Mouse (Mus musculus) testis, postnatal 14 days (tissue): Measurements from ENCODE around the gene Mroh9.
A peak's percentile ranks its signal among the peaks of the same experiment; 100 is the strongest.

Experiments used
- DNase-seq: peaks from one replicate; pipeline ENCODE4 v3.0.0; 2021; ENCODE audit warnings: low spot score

Mroh9 gene

DNA sequence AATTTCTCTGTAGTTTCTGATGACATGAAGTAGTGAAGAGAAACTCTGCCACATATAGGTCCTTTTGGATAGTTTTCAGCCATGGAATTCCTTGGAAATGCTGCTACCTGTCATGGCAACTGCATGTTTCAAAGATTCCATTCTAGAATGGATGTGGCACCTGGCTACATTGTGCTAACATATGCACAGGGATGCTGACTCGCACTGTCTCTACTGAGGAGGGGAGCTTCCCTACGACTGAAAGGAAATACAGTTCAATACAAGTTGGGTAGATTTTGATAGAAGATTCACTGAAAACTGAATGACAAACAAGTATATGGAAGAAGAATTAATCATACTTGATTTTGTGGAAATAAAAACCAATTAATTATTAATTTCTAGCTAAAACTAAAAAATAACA, at the start of gene Mroh9:
TSS of gene Mroh9 (minus strand) at position 101 of the 400 bp plus-strand sequence.
- no peak for DNase-seq

DNA sequence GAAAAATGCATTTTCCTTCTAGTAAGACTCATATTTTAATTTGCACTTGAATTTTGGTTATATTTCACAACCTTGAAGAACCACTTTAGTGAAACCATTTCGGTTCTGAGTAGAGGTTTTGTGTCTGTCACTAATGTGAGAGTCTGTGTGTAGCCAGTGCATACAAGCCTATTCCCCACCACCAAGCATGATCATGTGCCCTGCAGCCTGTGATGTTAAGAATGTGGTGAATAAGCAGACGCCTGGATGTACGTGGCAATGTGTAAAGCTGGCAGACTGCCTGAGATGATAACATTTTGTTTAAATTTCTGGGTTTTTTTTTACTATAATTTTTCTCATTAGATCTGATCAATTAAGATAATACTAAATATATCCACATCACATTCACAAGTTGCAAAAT, 44.5 kb upstream of the Mroh9 start:
- no peak for DNase-seq

DNA sequence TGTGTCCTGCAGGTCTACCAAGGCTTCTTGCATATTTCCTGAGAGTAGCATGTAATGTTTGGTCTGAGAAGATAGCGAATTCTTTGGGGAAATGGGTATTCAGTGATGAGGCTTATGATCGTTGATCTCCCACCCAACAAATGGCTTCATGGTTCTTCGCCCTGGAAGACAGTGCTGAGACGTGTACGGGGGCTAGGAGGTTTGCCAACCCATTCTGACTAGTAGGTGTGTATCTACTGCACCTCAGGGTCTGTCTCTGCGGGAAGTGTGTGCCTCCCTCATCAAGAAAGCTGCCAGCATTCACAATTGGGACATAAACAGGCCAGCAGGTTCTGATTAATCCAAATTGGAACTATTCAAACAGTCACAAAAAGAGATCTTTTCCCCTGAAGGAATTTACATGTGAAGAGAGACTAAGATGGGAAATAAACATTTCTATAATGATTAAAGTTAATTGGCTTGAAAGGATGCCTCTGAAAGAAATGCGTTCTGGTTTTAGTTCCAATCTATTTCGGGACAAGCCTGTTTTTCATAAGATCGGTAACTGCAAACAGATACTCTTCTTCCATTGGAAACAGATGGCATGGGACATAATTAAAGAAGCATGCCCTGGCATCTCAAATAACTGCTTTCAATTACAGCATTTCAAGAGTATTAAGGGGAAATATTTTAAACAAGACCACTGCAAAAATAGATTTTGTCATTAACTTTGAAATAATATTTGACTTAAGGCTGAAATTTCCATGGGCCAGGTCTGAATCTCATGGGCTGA, 43.8 kb upstream of the Mroh9 start:
- DNase-seq, result no peak

DNA sequence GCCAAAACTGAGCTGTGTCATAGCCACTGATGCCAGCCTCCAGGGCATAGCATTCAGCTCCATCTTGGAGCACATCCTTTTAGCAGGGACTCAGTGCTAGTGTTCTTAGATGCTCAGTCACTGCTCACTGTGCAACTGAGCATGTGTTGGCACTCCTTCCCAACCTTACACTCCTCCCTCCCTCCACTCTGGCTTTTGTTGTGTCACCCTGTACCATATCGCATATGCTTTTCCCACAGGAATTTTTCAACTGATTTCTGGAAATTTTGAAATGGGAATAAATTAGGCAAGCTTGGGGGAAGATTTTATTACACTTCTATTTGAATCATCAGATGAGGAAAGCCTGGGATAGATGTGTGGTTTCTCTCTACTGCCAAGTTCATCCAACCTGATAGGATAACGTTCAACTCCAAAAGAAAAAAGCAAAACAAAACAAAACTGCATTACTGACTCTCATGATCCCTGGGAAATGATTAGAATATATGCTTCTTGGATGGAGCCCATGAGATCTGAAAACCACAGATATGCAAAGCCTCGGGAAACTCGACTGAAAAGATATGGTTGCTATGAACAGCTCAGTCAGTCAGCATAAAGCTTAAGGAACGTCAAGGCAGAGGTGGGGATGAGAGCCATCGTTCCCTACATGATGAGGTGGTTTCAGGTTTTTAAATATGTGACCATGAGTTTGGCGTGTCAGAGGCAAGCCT, 40.9 kb upstream of the Mroh9 start:
- DNase-seq, result no peak

DNA sequence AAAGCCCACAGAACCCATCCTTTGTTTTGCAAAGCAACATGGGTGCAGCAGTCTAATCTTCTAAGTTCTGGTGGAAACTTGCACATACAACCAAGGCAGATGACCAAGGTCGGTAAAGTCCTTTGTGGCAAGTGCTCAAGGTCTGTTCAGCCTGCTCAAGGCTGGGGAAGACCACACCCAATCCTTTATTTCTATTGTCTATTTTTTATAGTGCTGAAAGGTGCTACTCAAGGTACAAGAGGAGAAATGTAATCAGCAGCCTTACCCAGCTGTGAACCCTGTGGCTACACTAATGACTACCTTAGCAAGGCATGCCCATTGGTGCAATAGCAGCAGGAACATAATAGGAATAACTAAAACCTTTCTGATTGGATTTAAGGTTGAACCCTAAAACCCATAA, 36.9 kb upstream of the Mroh9 start:
- DNase-seq, result no peak

DNA sequence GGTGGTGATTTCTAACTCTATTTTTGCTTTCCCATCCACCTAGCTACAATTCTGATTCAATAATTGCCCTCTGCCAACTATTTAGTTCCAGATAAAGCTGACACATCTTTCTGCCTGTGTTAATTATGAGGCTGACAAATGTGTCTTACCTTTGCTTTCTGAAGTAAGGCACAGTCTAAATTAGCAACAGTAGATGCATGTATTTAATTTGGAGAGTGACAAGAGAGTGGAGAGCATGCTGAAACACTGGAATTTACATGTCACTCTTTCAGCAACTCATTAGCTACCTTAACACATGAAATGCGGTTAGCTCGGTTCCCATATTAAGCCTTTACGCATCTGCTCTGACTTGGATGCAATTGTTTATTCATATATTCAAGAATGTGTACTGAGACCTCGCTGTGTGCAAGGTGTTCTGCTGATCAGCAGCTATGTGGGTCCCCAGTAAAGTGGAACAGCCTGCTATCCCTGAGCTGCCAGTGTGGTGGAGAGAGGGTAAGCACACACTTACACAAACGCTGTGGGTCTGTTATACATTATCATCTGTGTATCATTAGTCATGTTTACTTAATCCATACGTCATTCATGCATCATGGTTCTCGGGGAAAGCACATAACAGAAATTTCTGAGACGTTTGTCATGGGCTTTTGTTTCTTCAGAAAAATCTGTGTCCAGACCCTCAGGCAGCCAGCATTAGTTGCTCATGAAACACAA, 28.1 kb upstream of the Mroh9 start:
- no peak for DNase-seq

DNA sequence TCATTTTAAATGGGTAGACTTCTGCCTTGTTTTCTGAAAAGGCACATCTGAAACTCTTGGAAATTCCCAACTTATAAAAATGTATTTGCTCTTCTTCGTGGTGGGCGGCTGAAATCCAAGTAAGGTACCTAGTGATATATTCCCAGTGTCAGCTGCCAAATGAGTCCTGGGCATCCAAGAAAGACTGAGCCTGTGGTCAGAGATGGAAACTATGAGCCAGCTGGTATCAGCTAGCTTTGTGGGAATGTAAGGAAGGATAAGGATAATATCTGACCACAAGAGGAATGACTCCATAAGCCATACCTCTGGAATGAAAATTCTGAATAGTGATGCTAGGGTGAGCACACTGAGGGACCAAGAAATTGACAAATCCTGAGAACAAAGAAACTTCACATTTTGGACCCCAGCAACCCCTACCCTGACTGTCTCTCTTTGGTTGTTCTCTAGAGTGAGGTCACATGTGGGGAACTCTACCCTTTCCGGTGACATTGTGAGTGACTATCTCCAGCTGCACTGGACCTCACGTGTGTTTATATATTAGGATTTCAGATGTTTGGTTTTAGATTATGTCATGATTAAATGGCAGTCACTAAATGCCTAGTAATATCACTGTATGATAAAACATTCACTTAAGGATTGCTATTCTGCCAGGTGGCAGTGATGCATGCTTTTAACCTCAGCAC, 27.2 kb upstream of the Mroh9 start:
- DNase-seq, result no peak

DNA sequence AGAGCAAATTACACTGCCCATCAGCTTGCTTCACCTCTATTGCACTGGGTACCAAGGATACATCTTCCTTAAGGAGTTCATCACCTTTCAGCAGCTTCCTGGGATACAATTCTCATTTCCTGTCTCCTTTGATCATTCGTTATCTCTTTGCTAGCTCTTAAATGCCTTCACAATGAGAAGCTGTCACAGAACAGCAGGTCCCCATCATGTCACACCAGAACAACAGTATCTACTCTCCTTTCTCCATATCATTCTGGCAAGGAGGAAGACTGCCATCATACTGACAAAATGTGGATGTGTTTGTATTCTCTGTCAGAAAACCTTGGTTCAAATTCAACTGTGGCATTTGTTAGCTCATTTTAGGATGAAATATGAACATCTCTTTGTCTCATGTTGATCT, 19.5 kb upstream of the Mroh9 start:
- DNase-seq, result no peak

DNA sequence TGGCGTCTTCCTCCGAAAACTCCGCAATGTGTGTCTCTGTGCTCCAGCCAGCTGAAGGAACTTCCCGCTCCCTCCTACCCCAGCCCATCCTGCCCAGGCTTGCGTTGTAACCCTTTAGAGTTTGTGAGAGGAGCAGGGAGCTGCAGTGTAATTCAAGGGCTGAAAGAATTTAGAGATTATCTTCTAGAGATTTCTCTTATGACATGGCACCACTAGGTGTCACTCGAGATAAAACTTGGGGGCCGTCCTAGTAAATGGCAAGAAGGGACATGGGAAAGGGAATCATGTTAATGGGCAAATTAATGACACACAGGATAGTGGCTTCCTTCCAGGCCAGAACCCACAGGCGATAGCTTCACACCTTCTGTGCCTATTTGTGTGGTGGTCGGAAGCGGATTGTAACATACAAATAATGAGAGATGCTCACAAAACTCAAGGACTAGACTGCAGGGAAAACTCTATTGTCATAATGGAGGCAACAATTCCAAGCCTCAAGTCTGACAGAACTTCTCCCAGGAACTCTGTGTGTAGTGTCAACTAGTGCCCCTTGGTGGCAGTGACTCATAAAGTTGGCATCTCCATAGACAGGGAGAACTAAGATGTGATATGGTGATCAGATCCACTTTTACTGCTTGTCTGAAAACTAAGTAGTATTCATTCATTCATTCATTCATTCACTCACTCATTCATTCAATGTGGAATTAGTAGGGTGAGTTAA, 6.1 kb upstream of the Mroh9 start:
- DNase-seq, result no peak

DNA sequence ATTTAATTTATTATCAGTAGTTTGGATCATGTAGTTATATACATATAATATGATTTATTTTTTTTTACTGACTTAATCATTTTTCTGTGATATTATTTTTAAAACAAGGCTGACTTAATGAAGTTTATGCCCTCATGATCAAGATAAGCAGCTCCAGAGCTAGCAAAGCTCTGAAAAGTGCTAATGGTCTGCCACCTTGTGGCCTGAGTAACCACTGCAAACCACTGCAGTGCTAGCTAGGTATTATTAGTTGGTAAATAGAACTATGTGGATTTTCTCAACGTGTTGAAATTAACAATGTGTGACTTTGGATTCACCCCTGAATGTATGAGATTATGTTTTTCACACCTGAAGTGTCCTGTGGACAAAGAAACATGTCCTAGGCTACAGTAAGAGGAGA, 15.0 kb downstream of the Mroh9 start:
- no peak for DNase-seq

DNA sequence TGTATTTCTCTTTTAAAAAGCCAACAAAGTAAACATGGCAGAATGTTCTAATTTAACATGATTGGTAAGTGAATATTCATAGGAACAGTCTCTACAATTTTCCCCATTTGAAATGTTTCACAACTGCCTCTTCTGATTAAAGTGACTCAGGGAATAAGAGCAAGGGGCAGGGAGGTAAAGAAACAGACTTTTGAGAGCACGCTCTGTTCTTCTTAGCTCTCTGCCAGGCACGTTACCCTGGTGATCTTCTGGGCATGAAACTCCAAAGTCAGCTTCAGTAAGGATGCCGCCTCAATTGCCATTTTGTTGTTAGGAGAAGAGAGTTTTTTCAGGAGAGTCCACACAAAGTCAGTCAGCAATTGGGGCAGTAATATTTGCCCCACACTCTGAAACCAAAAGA, 25.1 kb downstream of the Mroh9 start:
- DNase-seq, result peak; percentile 7

DNA sequence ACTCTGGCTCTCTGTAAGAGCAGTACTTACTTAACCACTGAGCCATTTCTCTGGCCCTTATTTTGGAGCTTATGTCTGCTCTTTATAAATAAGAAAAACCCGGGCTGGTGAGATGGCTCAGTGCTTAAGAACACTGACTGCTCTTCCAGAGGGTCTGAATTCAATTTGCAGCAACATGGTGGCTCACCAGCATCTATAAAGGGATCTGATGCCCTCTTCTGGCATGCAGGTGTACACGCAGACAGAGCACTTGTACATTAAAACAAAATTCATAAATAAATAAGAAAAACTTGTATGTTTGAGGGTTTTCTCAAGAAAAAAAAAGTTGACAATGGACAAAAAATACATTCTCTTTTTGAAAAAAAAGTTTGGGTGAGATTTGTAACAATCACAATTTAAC, 28.1 kb downstream of the Mroh9 start:
- no peak for DNase-seq

DNA sequence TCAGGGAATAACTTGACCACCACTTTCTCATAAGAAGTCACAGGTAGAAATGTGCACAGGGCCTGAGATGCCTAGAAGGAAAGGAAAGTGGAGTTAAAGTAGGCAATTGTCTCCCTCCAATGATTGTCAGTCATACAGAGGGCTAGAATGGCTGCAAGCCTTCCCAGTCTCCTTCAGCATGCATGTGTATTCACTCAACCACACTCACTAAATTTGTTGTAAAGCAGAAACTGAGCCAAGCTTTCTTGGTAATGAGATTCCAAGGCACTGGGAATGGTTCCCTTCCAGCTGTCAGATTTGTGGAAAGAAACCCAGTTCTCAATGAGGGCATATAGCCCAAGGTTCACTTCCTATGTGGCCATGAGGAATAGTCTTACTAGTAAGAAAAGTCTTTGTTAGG, 29.8 kb downstream of the Mroh9 start:
- no peak for DNase-seq

DNA sequence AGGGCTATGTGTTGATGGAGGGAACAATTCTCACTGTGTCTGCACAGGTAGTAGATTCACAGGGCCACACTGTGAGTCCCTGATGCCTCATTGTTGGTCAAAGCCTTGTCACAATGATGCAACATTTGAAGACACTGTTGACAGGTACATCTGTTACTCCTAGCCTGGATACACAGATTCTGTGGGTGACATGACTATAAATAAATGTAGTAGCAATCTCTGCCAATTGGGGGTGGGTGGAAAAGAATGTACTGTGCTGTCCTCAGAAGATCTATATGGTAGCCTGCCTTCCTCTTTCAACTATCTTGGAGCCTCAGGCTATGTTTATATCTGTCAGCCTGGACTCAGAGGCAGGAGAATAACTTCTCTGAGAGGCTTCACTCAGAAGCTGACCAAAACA, 62.4 kb downstream of the Mroh9 start:
- DNase-seq, result no peak

DNA sequence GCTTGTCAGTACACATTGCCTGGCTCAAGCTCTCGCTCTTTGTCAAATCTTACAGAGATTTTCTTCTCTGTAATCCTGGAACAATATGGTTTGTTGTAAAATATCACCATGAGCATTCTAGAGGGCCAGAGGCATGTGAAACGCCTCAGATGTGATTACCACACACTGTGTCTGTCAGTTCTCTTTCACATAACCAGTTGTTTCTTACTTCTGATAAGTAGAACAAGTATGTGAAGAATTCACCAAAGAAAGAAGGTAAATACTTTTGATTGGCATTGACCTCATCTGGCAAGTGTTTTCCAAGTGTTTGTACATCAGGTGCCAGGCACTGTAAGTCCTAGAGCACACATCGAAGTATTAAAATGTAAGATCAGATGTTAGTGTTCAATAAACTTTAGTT, 76.2 kb downstream of the Mroh9 start:
- no peak for DNase-seq

DNA sequence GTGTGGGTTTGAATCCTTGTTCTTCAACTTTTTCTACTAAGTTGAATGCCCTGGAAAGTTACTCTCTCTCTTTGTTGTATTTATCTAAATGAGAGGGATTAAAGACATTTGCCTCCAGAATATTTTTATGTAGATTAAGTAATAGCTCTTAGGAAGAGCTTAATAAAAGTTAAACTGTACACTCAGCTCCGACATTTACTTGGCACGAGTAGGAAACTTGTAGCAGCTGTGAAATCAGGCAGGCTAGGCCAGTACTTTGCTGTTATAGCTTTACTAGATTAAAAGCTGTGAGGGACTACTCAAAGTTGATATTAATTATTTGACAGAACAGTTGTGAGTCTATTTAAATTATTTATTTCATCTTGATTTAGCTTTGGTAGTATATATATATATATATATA, 82.0 kb downstream of the Mroh9 start:
- no peak for DNase-seq

DNA sequence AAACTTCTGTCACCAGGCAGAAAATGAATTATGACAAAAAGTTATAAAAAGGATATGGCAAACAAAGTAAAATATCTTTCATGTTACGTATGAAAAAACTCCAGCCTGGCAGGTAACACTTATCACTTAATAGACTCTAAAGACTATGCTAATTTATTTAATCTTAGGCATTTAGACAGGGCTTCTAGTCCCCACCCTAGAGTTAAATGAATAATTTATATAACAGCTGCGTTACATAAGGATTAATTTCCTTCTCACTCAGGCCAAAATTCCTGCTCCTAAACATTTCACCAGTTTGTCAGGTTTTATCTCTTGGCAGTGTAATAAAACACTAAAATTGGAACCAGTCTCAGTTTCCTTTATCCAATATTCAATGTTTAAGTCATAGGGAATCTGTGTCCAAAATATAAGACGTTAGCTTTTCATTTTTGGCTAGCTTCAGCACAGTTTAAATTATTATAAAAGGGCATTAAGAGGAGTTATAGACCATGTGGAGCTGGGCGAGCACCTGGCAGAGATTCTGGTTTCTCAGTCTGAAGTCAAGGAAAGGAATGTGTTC, 84.1 kb downstream of the Mroh9 start:
- no peak for DNase-seq

DNA sequence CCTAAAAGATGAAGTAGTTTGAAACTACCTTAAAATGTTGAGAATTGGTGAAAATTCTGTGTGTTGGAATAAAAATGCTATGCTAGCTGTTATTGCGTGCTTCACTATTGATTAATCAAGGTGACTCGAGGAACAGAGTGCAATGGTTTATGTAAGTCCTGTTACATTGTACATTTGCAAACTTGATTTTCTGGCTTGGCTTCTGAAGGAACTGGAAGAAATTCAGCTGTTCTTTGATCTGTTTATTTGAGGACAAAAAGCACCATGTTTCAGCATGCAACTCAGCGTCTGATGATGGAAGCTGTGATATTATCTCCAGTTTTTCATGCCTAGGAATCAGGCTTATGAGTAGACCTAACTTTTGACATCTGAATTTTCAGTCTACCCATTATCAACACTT, 97.9 kb downstream of the Mroh9 start:
- DNase-seq, result no peak

DNA sequence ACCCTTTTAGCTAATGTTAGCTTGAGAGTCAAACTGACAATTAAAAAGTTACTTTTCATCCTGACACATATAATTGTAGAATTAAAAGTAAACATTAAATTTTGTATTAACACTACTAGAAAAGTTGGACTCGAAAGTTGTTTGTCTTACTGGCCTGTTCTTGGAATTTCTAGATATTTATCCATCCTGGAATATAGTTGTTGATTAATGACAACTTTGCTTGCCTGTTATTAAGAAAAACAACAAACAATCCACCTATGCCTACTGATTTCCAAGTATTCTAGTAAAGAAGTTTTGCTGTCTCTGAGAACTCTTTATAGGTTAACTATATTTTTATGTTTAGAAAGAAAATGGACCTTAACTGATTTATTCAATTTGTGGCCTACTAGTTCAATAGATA, 98.7 kb downstream of the Mroh9 start:
- DNase-seq, result no peak

DNA sequence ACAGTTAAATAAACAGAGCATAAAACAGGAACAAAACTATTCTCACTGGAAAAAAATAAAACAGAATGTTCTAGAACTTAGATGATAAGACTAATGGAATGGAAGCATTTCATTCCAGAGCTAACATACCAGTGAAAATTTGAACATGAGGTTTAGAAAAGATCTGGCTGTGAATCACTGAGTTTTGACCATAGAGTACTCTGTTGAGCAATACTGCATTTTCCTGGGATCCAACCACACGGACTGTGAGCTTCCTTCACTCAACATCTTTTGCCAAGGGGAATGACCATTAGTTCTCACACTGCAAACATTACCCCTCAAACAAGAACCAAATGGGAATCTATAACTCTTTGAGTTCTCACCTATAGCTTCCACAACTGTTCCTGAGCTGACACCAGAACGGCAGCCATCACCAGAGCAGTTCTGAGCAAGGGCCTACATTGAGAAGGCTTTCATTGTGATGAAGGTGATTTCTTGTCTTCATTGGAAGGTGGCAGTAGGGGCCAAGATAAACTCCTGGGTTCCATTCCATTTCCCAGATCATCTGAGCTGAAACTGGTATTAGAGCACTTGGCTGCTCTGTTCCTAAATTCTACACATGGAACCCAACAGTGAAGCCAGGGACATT, 99.2 kb downstream of the Mroh9 start:
- DNase-seq, result no peak

DNA sequence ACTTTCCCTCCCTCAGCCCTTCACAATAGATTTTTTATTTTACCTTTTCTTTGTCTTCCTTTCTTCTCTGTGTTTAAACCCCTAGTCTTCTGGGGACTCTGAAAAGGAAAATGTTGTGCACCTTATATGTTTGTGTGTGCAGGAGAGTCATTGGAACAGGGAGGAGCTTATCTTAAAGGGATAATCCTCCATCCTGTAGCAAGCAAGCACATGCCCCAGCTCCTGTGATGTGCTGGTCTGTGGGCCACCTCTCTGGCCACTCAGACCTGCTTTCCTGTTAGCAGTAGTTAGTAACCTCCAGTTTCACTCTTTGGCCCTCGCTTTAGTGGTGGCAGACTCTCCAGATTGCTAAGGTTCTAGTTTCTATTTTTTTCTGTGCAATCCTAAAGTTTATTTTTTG, 101.0 kb downstream of the Mroh9 start, which contains the start of gene Fmo3:
TSS of gene Fmo3 (minus strand) at position 101 of the 400 bp plus-strand sequence.
- DNase-seq, result no peak
